Mouse (Mus musculus): ENCODE results near the gene Osgep. TPM values are rescaled to one million over a fixed set of nuclear protein-coding genes. Genes with fewer than 3 reads are reported as not detected.
"Not testable (repeated sequence)": the region's sequence is repeated elsewhere in the genome, so short reads cannot be mapped to it uniquely, and the experiment has no call there.

The Osgep gene
- polyA plus RNA-seq, 1 experiment = 75.6 TPM

GRCm38 (mm10) chr14:50931493-50932020 is 6.9 kb upstream of the Osgep start:
- no peak for DNase-seq (ENCODE audit: low spot score)

- peak; percentile 97 for DNase-seq (ENCODE audit: low spot score)
Observed at GRCm38 (mm10) chr14:50930754-50931492, 6.2 kb upstream of the Osgep start, which contains the start of the genes Pip4p1 and Pnp. Pip4p1 (minus strand) TSS chr14:50930856. Pnp (plus strand) TSS chr14:50931082.

GRCm38 (mm10) chr14:50930377-50930753 is 5.7 kb upstream of the Osgep start:
- no peak for DNase-seq (ENCODE audit: low spot score)

GRCm38 (mm10) chr14:50929951-50930350 is 5.3 kb upstream of the Osgep start:
- DNase-seq (ENCODE audit: low spot score) = no peak

GRCm38 (mm10) chr14:50927366-50927765 is 2.7 kb upstream of the Osgep start:
- no peak for DNase-seq (ENCODE audit: low spot score)

GRCm38 (mm10) chr14:50925111-50925920 is 623 bp upstream of the Osgep start:
- DNase-seq (ENCODE audit: low spot score) = no peak

GRCm38 (mm10) chr14:50923437-50923836 is 1.3 kb downstream of the Osgep start:
- DNase-seq (ENCODE audit: low spot score) = not testable (repeated sequence)

GRCm38 (mm10) chr14:50911356-50911755 is 13.3 kb downstream of the Osgep start:
- no peak for DNase-seq (ENCODE audit: low spot score)

GRCm38 (mm10) chr14:50908126-50908525 is 16.6 kb downstream of the Osgep start:
- no peak for DNase-seq (ENCODE audit: low spot score)

- not testable (repeated sequence) for DNase-seq (ENCODE audit: low spot score)
Observed at GRCm38 (mm10) chr14:50905327-50905726, 19.4 kb downstream of the Osgep start.

- DNase-seq (ENCODE audit: low spot score) = no peak
Observed at GRCm38 (mm10) chr14:50904828-50905129, 19.9 kb downstream of the Osgep start.

- DNase-seq (ENCODE audit: low spot score) = peak; percentile 25
Observed at GRCm38 (mm10) chr14:50903973-50904827, 20.5 kb downstream of the Osgep start.

GRCm38 (mm10) chr14:50897992-50898391 is 26.7 kb downstream of the Osgep start:
- not testable (repeated sequence) for DNase-seq (ENCODE audit: low spot score)

GRCm38 (mm10) chr14:50897374-50897765 is 27.3 kb downstream of the Osgep start, which contains the start of gene Klhl33:
Klhl33 (minus strand) TSS chr14:50897507.
- DNase-seq (ENCODE audit: low spot score) = no peak

GRCm38 (mm10) chr14:50896747-50897373 is 27.8 kb downstream of the Osgep start:
- DNase-seq (ENCODE audit: low spot score) = no peak

- peak; percentile 35 for DNase-seq (ENCODE audit: low spot score)
Observed at GRCm38 (mm10) chr14:50895985-50896746, 28.5 kb downstream of the Osgep start.

- DNase-seq (ENCODE audit: low spot score) = no peak
Observed at GRCm38 (mm10) chr14:50895407-50895806, 29.3 kb downstream of the Osgep start.

- no peak for DNase-seq (ENCODE audit: low spot score)
Observed at GRCm38 (mm10) chr14:50892541-50893459, 31.9 kb downstream of the Osgep start.

GRCm38 (mm10) chr14:50892091-50892490 is 32.6 kb downstream of the Osgep start:
- DNase-seq (ENCODE audit: low spot score) = no peak
